Mouse (Mus musculus) limb, embryonic 11.5 days (tissue): ENCODE data around the gene Fam49a. TPM values are rescaled to one million over a fixed set of nuclear protein-coding genes. Genes with fewer than 3 reads are reported as not detected.
A peak's percentile ranks its signal among the peaks of the same experiment; 100 is the strongest.

ENCODE experiments used
- ATAC-seq: fragments of 200-750 bp; cut with Nextera tagmentation; 2 replicates; pipeline ENCODE4 v1.8.0; 2017; ENCODE audit warnings: low read depth; ENCODE audit not compliant: insufficient number of reproducible peaks, low FRiP score, low TSS enrichment
- DNase-seq: peaks from one replicate; pipeline ENCODE4 v3.0.0-alpha.2; 2015; ENCODE audit warnings: low spot score
- H3K27ac ChIP-seq: fragments of 300-500 bp; sonication (generic); replicated peaks from 2 replicates; pipeline ENCODE4 v1.5.1; 2014; ENCODE audit warnings: low read depth, mild to moderate bottlenecking, low read length
- H3K27me3 ChIP-seq: fragments of 300-500 bp; sonication (generic); 2 replicates; pipeline ENCODE4 v1.6.1; 2014; ENCODE audit warnings: mild to moderate bottlenecking, low read length, mixed read lengths; ENCODE audit not compliant: control insufficient read depth, insufficient read depth
- H3K36me3 ChIP-seq: fragments of 300-500 bp; sonication (generic); 2 replicates; pipeline ENCODE4 v1.6.1; 2014; ENCODE audit warnings: mild to moderate bottlenecking, low read length, moderate library complexity, mixed read lengths; ENCODE audit not compliant: control insufficient read depth, insufficient read depth
- H3K4me1 ChIP-seq: fragments of 300-500 bp; sonication (generic); 2 replicates; pipeline ENCODE4 v1.6.1; 2014; ENCODE audit warnings: low read length, mixed read lengths; ENCODE audit not compliant: control insufficient read depth, insufficient read depth
- H3K4me2 ChIP-seq: fragments of 300-500 bp; sonication (generic); 2 replicates; pipeline ENCODE4 v1.6.1; 2014; ENCODE audit warnings: low read depth, mild to moderate bottlenecking, moderate library complexity; ENCODE audit not compliant: severe bottlenecking
- H3K4me3 ChIP-seq: fragments of 300-500 bp; sonication (generic); 2 replicates; pipeline ENCODE4 v1.5.1; 2014; ENCODE audit warnings: low read depth, low read length
- H3K9ac ChIP-seq: fragments of 300-500 bp; sonication (generic); 2 replicates; pipeline ENCODE4 v1.6.1; 2014; ENCODE audit warnings: mild to moderate bottlenecking, low read length
- H3K9me3 ChIP-seq: fragments of 300-500 bp; sonication (generic); 2 replicates; pipeline ENCODE4 v1.6.1; 2016; ENCODE audit warnings: low read length; ENCODE audit not compliant: control insufficient read depth
- WGBS: fragments of 180-500 bp; shearing (Covaris S2); extraction: QIAGEN DNeasy Blood & Tissue Kit; methylation state at CpG from one replicate; pipeline ENCODE4 v1.1.7; 2014; 5-methylcytosine and 5-hydroxymethylcytosine counted together
- polyA plus RNA-seq: library from polyadenylated mRNA; unstranded; fragments of >200 nt; fragmentation: Nextera tagmentation; extraction: Ambion mirVana; gene quantifications from 2 replicates; pipeline ENCODE4 v1.2.1, GENCODE M21; 2014

Gene Fam49a
- polyA plus RNA-seq, 1 experiment from 2014 or later: 7.5 TPM

DNA sequence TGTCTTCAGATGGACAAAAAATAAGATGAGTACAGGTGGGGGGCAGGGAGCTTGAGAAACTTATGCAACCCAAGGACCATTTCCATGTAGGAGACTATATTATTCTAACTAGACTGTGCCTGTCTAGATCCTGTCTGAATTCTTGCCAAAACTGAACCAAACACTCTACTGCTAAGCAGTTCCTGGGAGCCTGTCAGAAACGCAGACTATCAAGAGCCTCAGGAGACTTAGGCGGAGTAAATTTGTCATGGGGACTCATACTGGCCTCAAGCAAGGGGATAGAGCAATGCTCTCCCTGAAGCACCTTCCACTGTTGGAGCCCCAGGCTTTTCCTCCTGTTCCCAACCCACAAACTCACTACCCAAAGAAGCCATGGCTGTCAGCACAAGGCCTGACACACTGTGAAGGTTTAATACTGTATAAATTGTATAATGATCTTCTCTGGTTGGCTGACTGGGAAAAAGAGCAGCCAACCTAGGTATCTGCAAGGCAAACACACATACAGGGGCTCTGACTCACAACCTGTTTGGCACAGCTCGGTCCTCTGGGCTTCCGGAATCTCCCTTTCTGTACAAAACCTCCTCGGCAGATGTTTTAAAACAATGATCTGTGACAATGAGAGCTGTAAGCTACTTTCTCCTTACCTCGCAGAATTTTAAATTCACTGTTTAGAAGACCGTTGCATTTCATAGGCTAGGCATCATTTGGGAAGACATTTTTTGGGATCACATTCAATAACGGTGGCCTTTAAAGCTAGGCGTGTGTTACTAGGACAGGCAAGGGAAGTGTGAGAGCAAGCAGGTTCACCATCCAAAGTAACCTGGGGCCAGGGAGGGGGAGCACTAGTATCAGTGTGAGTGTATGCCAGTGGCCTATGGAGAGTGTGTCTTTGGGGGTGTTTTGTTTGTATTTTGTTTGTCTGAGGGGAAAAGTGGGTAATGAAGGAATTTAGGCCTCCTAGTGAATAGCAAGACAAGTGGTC, 669 bp upstream of the Fam49a start:
- DNase-seq (no peak), ATAC-seq (no peak; the same call in 1 of the 2 replicates)
- H3K27me3 ChIP-seq: peaks cover 2% of the 10 kb centered on the region; the same call in 1 of the 2 replicates
- H3K27ac ChIP-seq: no peak overlapping the region
- 75% methylated on average over 9 of the region's 9 CpGs for WGBS
- H3K36me3 ChIP-seq: no peaks in the 10 kb centered on the region
- no peaks in the 10 kb centered on the region for H3K9me3 ChIP-seq
- peaks cover 13% of the 10 kb centered on the region for H3K4me1 ChIP-seq
- H3K4me2 ChIP-seq: no peak overlapping the region
- no peak overlapping the region for H3K4me3 ChIP-seq
- no peak overlapping the region for H3K9ac ChIP-seq

DNA sequence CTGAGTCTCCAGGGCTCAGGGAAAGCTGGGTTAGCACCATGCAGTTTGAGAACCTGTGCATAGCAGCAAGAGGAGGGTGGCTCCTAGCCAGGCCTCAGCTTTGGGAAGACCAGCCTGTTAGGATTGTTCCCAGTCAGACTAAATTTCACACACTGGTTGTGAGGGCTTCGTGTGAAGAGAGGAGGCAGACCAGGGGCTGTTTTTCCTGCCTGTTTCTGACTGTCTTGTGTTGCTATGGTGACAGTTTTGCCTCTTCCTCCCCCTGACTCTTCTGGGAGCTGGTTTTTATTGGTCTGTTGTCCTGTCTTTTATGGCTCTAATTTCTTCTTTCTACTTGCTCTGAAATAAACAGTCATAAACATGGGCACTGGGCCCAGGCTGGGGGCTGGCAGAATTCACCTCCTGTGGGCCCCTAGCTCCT, 1.4 kb downstream of the Fam49a start:
- H3K4me2 ChIP-seq: no peak overlapping the region
- no peak for ATAC-seq

DNA sequence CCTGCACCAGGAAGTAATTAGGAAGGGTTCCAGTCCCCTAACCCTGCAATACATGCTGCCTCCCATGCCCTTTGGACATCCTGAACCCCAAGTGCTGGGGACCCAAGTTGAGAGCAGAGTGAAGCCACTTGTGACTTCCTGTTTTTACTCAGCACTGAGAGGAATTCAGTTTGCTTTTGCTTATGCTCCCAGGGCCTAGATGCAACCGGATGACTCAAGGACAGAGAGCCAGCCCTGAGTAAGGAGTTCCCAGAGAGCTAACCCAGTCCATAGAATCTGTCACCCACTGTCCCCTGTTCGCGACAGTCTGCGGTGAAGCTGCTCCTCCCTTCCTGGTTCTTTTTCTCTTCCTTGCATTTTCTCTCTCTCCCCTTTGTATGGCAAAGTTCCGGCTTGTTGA, 2.2 kb downstream of the Fam49a start:
- Histone ChIP-seq H3K4me3 (no peak overlapping the region), H3K27me3 (peaks cover 2% of the 10 kb centered on the region; the same call in 1 of the 2 replicates), H3K9me3 (no peaks in the 10 kb centered on the region), H3K36me3 (no peaks in the 10 kb centered on the region), H3K27ac (no peak overlapping the region), H3K4me2 (no peak overlapping the region), H3K4me1 (peaks cover 13% of the 10 kb centered on the region), H3K9ac (no peak overlapping the region)
- 80% methylated on average over 5 of the region's 5 CpGs for WGBS
- ATAC-seq (no peak), DNase-seq (no peak)

More for the DNA sequence above, 1.4 kb downstream of the Fam49a start:
- Histone ChIP-seq H3K27ac (no peak overlapping the region), H3K4me1 (peaks cover 13% of the 10 kb centered on the region), H3K27me3 (peaks cover 2% of the 10 kb centered on the region; the same call in 1 of the 2 replicates), H3K36me3 (no peaks in the 10 kb centered on the region), H3K9ac (peak overlapping the region; percentile 7; the same call in 1 of the 2 replicates), H3K4me3 (no peak overlapping the region), H3K9me3 (no peaks in the 10 kb centered on the region)
- no peak for DNase-seq
- WGBS: 6% methylated on average over 1 of the region's 1 CpGs

DNA sequence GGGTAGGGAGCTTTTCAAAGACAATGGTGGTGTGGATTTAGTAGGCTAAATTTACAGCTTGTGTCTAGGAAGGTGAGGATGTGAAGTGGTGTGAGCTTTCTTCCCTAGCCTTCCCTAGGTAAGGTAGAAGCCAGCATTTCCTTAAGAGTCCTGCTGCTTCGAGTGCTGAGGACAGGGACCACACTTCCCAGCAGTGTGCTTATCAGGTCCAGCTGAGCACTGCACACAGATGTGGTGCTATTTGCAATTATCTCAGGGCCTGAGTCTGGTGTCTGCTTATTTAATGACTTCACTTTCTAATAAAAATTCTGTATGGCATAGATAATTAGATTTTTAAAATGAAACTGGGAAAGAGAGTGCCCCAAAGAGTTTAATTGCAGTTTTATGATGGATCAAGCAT, 4.6 kb downstream of the Fam49a start:
- Histone ChIP-seq H3K9me3 (no peaks in the 10 kb centered on the region), H3K4me2 (no peak overlapping the region), H3K4me3 (no peak overlapping the region), H3K9ac (no peak overlapping the region), H3K36me3 (no peaks in the 10 kb centered on the region), H3K27ac (no peak overlapping the region), H3K27me3 (peaks cover 2% of the 10 kb centered on the region; the same call in 1 of the 2 replicates), H3K4me1 (peaks cover 13% of the 10 kb centered on the region)
- ATAC-seq (no peak), DNase-seq (no peak)
- 43% methylated on average over 1 of the region's 1 CpGs for WGBS

DNA sequence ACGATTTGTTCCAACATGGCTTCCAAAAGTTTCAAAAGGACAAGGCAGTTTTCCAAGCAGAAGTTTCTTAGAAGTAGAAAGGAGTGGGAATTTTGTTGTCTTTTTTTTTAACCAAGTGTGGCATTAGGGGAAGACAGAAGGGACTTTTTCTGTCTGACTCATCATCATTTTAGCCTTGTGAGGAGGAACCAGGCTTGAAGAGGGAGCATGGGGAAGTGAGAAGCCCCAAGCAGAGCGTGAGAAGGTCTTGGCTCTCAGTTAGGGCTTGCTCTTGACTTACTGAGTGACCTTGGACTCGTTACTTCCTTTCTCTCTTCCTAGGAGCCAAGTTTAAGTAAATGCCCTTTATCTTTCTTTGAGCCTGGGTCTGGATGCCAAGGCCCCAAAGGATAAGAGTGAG, 8.6 kb downstream of the Fam49a start:
- WGBS: 82% methylated on average over 3 of the region's 3 CpGs
- Histone ChIP-seq H3K27me3 (no peaks in the 10 kb centered on the region), H3K9me3 (no peaks in the 10 kb centered on the region), H3K4me2 (no peak overlapping the region), H3K9ac (no peak overlapping the region), H3K4me3 (no peak overlapping the region), H3K27ac (no peak overlapping the region), H3K36me3 (no peaks in the 10 kb centered on the region), H3K4me1 (peaks cover 4% of the 10 kb centered on the region; the same call in 1 of the 2 replicates)
- DNase-seq (no peak), ATAC-seq (no peak)

DNA sequence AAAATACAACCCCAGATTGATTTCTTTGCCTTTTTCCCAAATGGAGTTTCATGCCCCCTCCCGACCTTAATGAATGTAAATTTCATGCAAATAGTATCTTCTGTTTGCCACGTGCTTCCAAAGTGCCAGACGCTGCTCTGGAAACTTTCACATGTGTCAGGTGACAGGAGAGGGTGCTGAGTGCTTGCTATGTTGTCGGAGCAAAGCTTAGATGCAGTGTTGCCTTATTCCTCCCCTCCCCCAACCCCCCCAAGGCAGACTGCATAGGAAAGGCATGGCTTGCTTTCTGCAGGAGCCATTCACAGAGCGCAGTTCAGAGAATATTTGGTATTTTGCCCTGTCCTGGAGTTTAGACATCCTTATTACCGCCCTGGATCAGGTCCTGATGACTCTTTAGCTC, 12.2 kb downstream of the Fam49a start:
- DNase-seq: peak; percentile 25

DNA sequence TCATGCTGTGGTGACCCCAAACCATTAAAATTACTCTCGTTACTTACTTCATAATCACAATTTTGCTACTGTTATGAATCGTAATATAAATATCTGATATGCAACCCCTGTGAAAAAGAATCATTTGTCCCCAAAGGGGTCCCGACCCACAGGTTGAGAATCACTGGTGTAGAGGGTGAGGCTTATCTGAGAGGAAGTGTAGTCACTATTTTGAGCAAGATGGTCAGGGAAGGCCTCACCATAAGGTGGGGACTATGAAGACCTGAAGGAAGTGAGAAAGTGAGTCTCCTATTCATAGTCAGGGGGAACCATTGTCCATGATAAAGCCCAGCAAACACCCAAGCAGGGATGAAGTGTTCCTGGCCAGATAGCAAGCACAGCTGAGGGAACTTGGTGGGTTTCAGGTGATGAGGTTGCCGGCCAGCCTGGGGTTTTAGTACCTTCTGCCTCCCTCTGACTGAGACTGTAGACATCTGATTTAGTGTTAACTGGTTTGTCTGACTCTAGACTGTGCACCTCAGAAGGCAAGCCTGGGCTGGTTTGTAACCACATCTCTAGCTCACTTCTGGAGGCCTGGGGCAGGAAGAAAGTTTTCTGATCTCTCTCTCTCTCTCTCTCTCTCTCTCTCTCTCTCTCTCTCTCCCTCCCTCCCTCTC, 13.3 kb downstream of the Fam49a start:
- Histone ChIP-seq H3K4me3 (no peak overlapping the region), H3K9me3 (no peaks in the 10 kb centered on the region), H3K27ac (no peak overlapping the region), H3K4me2 (no peak overlapping the region), H3K4me1 (peaks cover 4% of the 10 kb centered on the region; the same call in 1 of the 2 replicates), H3K9ac (no peak overlapping the region), H3K27me3 (no peaks in the 10 kb centered on the region), H3K36me3 (no peaks in the 10 kb centered on the region)
- 79% methylated on average over 4 of the region's 4 CpGs for WGBS
- DNase-seq (no peak), ATAC-seq (no peak)

More for the DNA sequence above, 12.2 kb downstream of the Fam49a start:
- H3K27ac ChIP-seq: no peak overlapping the region
- no peak for ATAC-seq
- H3K4me2 ChIP-seq: no peak overlapping the region
- no peak overlapping the region for H3K9ac ChIP-seq
- WGBS: 11% methylated on average over 6 of the region's 6 CpGs
- H3K4me3 ChIP-seq: no peak overlapping the region
- H3K9me3 ChIP-seq: no peaks in the 10 kb centered on the region
- H3K27me3 ChIP-seq: no peaks in the 10 kb centered on the region
- H3K4me1 ChIP-seq: peaks cover 4% of the 10 kb centered on the region; the same call in 1 of the 2 replicates
- H3K36me3 ChIP-seq: no peaks in the 10 kb centered on the region

DNA sequence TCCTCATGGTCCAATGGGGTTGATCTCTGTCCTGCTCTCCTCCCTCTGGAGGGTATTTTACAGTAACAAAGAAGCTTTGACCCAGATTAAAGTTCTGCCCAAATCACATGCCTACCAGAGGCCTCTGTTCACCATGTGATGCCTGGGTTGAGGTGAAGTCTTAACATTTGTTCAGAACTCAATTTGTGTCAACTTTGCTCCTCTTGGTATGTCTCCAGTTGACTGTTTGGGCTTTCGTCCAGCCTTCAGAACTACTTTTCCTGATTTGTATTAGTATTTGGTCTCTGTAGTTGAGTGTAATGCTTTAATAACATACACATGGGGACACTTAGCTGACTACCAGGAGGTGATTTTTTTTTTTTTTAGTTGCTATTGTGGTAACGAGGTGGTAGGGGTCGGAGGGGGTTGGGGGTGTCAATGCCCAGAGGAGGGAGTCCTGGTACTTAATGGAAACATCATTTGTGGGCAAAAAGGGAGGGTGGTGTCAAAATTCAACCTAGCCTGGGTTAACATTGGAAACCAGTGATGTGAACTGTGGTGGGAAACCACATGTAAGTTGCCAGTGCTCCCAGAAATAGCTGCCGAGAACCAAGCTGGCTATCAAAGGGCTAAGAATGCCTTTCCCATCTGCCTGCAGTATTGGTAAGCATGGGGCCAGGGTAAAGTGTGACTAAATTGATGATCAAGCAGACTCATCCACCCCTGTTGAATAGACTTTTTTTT, 16.0 kb downstream of the Fam49a start:
- no peak overlapping the region for H3K27ac ChIP-seq
- no peak overlapping the region for H3K9ac ChIP-seq
- H3K4me2 ChIP-seq: no peak overlapping the region
- no peaks in the 10 kb centered on the region for H3K36me3 ChIP-seq
- no peaks in the 10 kb centered on the region for H3K9me3 ChIP-seq
- 52% methylated on average over 4 of the region's 4 CpGs for WGBS
- H3K4me3 ChIP-seq: no peak overlapping the region
- H3K27me3 ChIP-seq: no peaks in the 10 kb centered on the region
- ATAC-seq (no peak), DNase-seq (no peak)
- peaks cover 4% of the 10 kb centered on the region; the same call in 1 of the 2 replicates for H3K4me1 ChIP-seq
